Mouse (Mus musculus) lung, postnatal 14 days (tissue): ENCODE measurements around the gene Ripor2.

Experiments used
- DNase-seq: peaks from one replicate; pipeline ENCODE4 v3.0.0; 2021

The Ripor2 gene

GRCm38 (mm10) chr13:24651018-24651417, 69.0 kb downstream of the Ripor2 start:
- no peak for DNase-seq

GRCm38 (mm10) chr13:24654919-24655635, 73.1 kb downstream of the Ripor2 start:
- no peak for DNase-seq

DNA sequence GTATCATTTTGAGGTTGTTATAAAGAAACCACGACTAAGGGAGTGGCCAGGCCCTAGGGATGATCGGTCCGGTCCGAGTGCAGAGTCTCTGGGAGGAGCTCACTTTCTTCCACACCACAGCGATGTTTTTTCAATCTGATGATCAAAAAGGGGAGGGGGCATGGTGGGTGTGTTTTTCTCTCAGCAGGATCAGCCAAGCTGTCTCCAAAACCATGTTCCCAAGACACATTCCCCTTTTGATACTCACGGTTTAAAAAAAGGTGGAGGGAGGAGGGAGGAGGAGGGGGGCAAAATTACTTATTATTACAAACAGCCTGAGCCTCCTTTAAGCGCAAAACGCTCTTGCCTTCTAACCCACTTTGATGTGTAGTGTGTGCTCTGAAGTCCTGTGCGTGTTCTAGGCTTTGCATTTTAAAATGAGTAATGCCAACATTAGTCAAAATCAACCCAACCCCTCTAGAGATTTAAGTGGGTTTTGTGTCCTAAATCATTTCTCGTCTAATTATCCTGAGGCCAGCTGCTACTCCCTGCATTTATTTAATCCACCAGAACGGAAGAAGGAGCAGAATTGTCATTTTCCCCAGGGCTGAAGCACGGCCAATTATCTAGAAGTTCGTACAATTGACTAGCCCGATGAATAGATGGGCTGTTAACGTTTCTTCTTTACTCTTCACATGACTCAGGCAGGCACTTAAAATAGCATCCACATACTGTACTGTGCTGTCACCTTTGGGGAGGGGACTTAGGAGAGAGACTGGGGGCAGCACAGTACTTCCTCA, 74.9 kb downstream of the Ripor2 start:
- DNase-seq: no peak

DNA sequence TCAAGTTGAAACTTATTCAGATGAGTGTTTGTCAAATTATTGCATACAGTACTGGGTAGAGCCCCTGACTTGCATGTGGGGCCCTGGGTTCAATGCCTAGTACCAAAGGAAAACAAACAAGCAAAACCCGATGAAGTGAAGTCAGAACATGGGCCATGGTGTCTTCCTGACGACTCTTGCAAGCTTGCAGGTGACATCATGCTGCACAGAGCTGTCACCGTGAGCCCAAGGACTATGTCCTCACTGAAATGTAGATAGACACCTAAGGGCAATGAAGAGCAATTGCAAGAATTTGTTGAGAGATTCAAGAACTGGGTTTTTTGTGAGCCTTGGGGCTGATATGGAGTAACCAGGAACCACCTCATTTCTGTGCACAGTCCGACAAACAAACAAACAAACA, 84.8 kb downstream of the Ripor2 start:
- no peak for DNase-seq

DNA sequence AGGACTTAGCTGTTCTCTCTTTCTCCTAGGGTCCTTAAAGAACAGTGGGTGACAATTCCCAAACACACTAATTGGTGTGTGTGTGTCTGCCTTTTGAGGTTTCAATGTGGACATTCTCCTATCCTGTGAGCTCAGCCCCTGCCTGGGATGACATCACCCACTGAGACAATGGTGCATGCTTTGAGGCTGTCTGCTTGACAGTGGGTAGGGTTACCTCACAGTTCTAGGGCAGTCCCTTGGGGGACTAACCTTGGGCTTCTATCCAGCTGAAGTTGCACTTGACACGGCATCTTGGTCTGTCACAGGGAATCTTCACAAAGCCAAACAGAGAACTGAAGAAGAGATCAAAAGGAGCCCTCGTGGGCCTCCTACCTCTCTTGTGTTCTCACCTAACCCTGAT, 86.6 kb downstream of the Ripor2 start:
- no peak for DNase-seq

DNA sequence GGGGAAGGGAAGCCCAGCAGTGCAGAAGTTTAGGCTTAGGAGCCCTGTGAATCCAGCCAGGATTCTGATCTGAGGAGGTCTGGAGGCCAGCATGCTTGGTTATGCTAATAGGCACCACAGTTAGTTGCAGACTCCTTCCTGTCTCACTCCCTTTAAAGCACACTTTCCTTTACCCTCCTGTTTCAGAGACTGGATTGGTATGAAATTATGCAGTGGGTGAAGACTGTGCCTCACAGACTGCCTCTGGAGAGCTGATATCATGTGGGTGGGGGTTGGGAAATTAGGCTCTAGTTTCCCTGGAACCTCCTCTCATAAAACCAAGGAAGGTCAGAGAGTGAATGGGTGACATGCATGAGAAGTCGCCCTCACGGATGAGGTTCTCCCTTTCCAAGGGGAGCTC, 88.7 kb downstream of the Ripor2 start:
- DNase-seq: no peak

DNA sequence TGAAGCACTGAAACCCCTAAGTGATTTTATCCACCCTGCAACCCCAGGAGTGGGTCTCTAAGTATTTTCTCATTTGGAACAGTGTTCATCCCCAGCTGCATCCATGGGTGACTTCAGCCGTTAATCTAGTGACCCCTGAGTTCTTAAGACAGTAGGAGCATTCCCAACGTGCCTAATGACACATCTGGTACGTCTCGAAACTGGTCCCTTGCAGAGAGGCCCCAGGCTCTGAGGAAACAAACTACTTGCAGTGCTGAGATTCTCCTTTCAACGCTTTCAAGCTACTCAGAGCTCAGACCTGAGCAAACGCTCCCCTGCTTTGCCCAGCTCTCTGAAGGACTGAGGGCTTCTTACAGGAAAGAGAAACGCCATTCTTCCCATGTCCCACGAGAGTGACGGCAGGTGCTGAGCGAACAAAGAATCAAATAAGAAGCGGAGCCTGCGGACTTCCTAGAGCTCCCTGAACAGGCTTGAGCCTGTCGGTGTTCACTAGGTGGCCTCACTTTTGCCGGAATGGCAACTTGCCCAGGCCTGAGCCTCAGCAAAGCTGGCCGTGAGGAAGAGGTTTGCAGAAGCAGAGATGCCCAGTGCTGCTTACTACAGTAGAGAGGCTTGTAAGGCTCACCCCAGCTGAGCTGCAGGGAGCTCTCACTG, 97.2 kb downstream of the Ripor2 start:
- no peak for DNase-seq

DNA sequence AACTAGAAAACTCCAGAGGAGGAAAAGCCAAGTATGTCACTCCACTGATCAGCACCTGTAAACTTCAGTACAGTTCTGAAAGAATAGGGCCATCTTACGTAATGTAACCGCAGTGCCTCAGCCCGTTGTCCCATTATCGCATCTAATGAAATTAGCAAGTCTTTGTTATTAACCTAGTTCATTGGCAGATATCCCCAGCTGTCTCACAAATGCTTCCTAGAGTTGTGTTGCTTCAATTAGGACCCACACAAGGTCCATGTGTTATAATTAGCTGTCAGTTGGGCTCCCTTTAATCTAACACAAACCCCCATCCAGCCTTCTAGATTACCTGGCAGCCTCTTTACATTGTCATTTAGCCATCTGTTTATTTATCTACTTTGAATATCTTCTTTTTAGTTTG, 99.0 kb downstream of the Ripor2 start:
- DNase-seq: no peak

DNA sequence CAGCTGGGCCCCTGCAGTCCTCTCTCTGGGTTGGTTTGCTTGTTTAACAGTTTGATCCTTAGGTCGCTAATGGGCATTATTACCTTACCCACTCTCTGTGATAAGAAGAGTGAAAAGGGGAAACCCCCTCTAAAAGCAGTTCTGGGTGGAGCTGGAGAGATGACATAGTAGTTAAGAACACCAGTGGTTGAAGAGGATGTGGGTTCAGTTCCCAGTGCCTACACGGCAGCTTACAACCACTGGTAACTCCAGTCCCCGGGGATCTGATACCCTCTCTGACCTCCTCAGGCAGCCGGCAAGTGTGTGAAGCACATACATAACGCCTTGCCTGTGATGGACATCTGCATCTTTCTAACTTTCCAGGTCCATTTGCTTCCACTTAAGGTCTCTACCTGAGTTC, 100.4 kb downstream of the Ripor2 start:
- no peak for DNase-seq

DNA sequence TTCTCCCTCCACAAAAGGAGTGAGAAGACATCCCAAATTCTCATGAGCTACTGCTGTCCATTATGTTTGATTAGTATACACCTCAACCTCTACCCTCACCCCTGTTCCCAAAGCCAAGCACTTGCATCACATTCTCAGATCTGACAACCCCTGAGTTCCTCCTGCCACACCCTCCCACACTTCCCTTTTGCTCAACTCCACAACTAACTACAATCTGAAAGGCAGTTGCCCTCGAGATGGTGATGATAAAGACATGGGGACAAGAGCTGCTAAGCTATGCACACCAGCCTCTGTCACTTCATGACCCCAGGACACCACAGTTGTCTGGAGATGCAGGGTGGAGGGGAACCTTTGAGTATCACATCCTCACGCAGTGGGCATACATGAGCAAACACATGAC, 102.5 kb downstream of the Ripor2 start:
- no peak for DNase-seq

GRCm38 (mm10) chr13:24685846-24686245, 103.9 kb downstream of the Ripor2 start:
- DNase-seq: no peak

DNA sequence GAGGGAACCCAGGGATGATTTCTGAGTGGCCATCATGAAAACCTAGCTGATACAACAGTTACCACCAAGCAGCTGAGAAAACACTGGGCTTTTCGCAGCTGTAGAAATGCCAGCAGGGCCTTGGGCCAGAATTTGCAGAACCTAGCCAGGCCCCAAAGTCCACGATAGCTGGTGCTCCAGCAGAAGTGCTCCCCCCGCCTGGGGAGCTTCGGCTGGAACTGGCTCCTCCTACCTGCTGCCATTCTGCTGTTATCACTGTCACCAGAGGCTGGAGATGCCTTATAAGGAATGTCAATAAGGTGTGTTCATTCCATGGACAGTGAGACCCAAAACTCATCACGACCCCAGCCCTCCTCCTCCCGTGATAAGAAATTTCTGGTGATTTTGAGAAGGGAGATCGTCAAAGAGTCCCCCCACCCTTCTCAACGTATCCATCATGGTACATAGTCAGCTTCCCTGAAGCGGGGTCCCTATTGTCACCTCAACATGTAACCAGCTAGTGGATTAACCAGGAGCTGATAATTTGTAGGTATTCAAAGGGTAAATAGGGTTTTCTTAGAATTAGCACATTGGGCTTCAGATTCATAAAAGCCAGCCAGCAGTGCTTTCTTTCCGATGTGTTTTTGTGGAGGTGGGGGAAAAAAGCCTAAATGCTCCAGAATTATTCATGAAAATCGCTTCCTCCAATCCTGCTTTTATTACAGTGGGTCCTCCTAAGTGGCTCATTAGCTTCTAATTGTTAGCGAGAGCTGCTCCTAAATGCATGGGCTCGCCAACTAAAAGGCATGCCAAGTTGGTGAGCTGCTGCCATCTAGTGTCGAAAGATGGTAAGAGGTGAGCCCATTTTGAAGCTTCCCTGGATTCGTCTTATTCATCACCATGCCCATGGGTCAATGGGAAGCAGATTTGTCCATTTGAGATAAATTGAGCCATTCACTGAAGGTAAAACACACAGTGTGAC, 105.0 kb downstream of the Ripor2 start:
- DNase-seq: peak; percentile 89

DNA sequence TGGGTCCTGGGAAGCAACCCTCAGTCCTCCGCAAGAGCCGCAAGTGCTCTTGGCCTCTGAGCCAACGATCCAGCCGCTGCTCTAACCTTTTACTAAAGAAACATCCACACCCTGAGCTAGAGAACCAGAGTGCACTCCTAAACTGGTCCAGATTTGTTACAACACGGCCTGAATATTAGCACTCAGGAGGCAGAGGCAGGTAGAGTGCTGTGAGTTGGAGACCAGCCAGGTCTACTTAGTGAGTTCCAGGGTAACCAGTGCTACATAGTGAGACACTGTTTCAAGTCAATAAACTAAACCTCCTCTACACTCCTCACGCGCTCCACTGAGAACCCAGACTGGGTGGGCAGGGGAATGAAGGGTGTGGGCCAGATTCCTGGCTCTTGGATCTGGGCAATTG, 111.3 kb downstream of the Ripor2 start:
- no peak for DNase-seq

DNA sequence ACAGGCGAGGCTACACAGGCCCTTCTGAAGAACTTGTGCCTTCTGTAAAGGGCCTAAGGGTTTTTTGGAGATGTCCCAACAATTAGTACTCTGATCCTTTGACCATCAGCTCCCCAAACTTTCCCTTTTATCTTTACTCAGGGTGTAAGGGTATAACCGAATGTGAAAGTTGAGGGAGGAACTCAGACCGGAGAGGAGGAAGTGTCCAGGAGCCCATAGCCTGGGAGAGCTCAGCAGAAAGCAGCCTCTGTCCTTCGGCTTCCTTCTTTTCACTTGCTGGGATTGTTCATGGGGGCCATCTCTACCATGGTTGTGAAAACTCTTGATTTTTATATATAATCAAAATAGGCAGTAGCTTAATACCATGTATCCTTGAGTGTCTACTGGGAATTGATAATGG, 116.8 kb downstream of the Ripor2 start:
- DNase-seq: no peak

DNA sequence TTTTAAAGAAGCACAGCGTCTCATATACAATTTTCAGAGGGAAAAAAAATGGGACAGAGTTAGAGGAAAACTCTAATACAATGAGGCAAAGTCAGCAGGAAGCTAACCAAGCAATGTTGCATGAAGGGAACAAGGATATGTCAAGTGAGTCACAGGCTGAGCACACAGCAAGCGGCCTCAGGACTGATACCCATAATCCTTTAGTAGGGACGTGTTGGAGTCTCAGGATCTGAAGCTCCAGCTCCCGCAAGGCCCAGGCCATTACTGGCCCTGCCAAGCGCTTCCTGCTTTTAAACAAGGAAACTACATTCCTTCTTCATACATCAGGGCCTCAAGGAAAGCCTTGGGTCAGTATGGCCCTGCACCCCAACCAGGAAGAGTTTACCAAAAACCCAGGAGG, 120.1 kb downstream of the Ripor2 start:
- no peak for DNase-seq

GRCm38 (mm10) chr13:24709656-24710396, 127.8 kb downstream of the Ripor2 start:
- DNase-seq: no peak

GRCm38 (mm10) chr13:24710968-24711367, 129.0 kb downstream of the Ripor2 start:
- DNase-seq: no peak

DNA sequence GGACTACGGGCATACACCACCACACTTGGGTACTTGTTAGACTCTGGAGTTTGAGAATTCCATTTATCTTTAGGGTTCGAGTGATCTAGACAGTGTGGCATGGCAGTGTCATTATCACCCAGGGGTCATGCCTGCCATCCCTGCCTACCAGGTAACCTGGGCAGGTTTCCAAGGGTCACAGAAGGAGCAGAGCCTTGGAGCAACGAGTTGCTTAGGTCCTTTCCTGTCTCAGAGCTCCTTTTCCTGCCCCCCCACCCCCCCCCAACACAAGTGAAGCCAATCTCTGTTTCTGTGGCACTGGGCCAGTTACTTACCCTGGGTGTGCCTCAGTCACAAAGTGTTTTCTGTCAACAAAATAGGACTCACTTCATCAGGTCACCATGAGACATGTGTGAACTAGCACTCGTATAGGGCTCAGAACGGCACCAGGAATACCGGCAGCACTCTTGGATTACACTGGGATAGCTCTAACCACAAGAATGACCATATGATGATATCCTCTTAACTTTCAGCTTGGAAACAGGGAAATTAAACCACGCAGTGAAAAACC, 130.7 kb downstream of the Ripor2 start:
- no peak for DNase-seq

GRCm38 (mm10) chr13:24713434-24714000, 131.5 kb downstream of the Ripor2 start:
- peak; percentile 91 for DNase-seq

DNA sequence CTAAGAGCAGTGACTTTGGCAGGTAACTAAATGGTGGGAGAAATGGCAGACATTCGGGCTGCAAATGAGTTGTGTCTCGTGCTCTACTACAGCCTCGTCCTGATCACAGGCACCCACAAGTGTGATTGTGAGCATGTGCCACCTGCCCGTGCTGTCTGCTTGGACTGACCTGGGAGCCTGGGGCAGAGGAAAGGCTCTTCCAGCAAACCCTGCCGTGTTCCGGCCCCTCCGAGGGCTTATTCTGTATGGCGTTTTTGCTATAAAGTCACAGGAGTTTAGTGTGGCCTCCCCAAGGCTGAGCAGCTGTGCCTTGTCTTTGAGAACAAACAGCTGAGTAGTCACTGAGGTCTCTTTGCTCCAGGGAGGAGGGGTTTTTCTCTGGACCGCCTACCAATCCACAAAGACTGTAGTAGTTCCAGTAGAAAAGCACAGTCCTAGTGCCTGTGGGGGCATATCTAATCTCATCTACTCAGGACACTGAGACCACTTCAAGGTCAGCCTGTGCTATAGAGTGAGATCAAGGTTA, 132.4 kb downstream of the Ripor2 start:
- DNase-seq: no peak

GRCm38 (mm10) chr13:24715601-24716000, 133.6 kb downstream of the Ripor2 start:
- no peak for DNase-seq
